Mouse (Mus musculus): ENCODE results near the gene H2-Q1. TPM values are rescaled to one million over a fixed set of nuclear protein-coding genes. Genes with fewer than 3 reads are reported as not detected.
"Not testable (repeated sequence)": the region's sequence is repeated elsewhere in the genome, so short reads cannot be mapped to it uniquely, and the experiment has no call there.

H2-Q1 gene
- total RNA-seq, 4 experiments from 2014 or later, result 0.85 to 2.5 (median 1.2) TPM

GRCm38 (mm10) chr17:35342071-35342671 lies 22.0 kb downstream of the H2-Q1 start, which contains the start of gene H2-Q2:
Gene H2-Q2, plus strand, starts transcription at chr17:35342242.
- no peak for DNase-seq (ENCODE audit: low spot score in 2 of 2)

DNA sequence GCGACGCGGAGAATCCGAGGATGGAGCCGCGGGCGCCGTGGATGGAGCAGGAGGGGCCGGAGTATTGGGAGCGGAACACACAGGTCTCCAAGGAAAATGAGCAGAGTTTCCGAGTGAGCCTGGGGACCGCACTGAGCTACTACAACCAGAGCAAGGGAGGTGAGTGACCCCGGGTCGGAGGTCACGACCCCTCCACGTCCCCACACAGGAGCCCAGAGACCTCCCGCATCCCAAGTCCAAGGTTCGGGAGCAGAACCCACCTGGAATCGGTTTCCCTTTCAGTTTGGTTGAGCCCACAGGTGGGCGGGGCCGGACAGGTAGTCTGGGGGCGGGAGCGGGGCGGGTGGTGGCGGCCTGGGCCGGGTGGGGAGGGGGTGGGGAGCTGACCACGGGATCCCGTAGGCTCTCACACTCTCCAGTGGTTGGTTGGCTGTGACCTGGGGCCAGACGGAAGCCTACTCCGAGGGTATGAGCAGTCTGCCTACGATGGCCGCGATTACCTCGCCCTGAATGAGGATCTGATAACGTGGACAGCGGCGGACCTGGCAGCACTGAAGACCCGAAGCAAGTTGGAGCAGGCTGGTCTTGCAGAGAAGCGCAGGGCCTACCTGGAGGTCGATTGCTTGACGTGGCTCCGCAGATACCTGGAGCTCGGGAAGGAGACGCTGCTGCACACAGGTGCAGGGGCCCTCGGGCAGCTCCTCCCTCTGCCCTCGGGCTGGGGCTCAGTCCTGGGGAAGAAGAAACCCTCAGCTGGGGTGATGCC lies 22.7 kb downstream of the H2-Q1 start:
- DNase-seq (ENCODE audit: low spot score in 2 of 2), result no peak

DNA sequence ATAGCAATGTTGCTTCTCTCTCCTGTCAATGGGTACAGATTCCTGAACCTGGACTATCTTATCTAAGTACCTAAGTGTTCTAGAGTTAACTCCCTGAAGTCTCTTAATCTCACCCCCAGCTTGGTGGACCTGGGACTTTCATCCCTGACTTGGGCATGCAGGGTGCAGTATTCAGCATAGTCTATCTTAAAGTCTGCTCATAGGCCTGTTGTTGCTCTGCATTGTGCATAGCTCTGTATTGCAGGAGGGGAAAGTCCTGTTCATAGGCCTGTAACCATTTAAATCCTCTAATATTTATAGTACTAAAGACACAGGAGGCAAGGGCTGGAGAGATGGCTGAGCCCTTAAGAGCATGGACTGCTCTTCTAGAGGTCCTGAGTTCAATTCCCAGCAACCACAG lies 27.5 kb downstream of the H2-Q1 start:
- not testable (repeated sequence) for DNase-seq (ENCODE audit: low spot score in 2 of 2)

DNA sequence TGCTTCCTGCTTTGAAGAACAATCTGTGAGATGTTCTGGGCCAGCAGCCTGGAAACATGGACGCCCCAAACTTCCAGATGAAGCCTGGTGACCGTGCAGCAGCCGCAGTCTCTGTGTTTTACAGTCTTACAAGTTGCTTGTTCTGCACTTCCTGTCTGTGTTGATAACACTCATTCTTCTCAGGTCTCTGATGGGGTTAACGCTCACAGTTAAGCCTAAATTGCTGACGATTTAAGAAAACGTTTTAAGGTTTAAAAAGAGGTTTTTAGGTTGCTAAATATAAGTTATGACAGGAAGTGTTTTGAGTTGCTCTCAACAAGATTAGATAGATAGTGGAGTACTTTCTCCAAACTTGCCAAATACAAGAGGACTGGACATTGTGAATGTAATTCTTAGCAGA lies 33.1 kb downstream of the H2-Q1 start:
- not testable (repeated sequence) for DNase-seq (ENCODE audit: low spot score in 2 of 2)

DNA sequence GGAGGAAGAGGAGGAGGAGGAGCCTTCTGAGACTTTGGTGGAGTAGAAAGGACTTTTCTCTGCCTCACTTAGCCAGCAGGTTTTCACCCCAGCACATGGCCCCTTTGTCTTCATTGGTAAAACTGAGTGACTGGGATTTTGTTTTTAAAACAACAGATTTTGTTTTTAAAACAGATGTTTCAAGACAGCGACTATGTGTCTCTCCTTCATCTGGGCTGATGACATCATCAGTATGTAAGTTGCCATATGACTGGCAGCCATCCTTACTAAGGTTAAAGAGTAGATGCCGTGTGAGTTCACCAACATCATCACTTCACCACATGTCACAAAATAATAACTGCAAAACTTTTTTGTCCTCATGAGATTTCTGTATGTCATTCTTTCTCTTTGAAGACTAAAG lies 33.9 kb downstream of the H2-Q1 start:
- no peak for DNase-seq (ENCODE audit: low spot score in 2 of 2)

- DNase-seq (ENCODE audit: low spot score in 2 of 2), result no peak
Observed at GRCm38 (mm10) chr17:35357086-35357485, 36.9 kb downstream of the H2-Q1 start.

DNA sequence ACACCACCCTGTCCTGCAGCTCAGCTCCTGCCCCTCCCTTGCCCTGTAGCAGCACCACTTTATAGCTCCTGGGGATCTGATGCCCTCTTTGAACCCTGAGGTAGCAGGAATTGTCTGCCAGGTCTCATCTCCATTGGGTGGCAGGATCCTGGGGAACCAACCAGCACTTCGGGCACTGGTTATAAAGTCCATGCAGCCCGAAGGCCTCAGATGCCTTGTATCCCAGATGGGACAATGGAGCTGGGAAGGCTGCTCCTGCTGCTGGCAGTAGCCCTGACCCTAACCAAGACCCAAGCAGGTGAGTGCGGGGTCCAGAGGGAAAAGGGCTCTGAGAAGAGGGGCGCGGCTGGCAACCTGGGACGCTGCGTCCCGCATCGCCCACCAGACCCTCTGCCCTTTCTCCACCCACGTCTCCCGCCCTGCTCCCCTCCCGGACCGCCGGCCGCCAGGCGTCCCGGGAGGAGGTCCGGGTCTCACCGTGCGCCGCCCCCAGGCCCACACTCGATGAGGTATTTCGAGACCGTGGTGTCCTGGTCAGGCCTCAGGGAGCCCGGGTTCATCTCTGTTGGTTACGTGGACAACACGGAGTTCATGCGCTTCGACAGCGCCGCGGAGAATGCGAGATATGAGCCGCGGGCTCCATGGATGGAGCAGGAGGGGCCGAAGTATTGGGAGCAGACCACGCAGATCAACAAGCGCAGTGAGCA lies 38.7 kb downstream of the H2-Q1 start:
- DNase-seq (ENCODE audit: low spot score in 2 of 2), result no peak

DNA sequence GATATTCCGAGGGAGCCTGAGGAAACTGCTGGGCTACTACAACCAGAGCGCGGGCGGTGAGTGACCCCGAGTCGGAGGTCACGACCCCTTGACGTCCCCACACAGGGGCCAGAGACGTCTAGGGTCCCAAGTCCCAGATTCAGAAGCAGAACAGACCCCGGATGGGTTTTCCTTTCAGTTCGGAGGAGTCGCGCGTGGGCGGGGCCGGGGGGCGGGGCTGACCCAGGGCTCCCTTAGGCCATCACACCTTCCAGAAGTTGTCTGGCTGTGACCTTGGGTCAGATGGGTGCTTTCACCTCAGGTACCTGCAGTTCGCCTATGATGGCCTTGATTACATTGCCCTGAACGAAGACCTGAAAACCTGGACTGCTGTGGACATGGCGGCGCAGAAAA lies 39.3 kb downstream of the H2-Q1 start:
- no peak for DNase-seq (ENCODE audit: low spot score in 2 of 2)

Other genes starting within 250 kb of the H2-Q1 start
- 1 to 10 TPM; 4.6 to 7.1 (median 5.6) TPM for gene Ly6g6e, start 243.5 kb upstream of the H2-Q1 start, total RNA-seq (2022)
- 1 to 10 TPM; 1.4 to 2.9 (median 2.2) TPM for gene Ly6g6d, start 242.3 kb upstream of the H2-Q1 start, total RNA-seq (2022)
- gene Ly6g6f, start 234.8 kb upstream of the H2-Q1 start, total RNA-seq (2022), result 1 to 10 TPM in 1 of 4 experiments, under 1 TPM in 2, not detected in 1; 0.41 to 1.0 (median 0.89) TPM
- gene Abhd16a, start 231.1 kb upstream of the H2-Q1 start, total RNA-seq (2022), result 100 to 1,000 TPM in 3 of 4 experiments, 10 to 100 TPM in 1; 96.2 to 115 (median 106) TPM
- not detected for gene Ly6g5c, start 212.1 kb upstream of the H2-Q1 start, total RNA-seq (2022)
- under 1 TPM; 0.27 to 0.83 (median 0.63) TPM for gene Ly6g5b, start 205.0 kb upstream of the H2-Q1 start, total RNA-seq (2022)
- gene Gpank1, start 198.9 kb upstream of the H2-Q1 start, total RNA-seq (2022), result 10 to 100 TPM; 17.6 to 19.2 (median 18.0) TPM
- 100 to 1,000 TPM; 176 to 194 (median 189) TPM for gene Csnk2b, start 198.4 kb upstream of the H2-Q1 start, total RNA-seq (2022)
- gene D17H6S53E, start 194.0 kb upstream of the H2-Q1 start, total RNA-seq (2022), result 10 to 100 TPM; 27.6 to 31.6 (median 30.9) TPM
- gene Apom, start 188.4 kb upstream of the H2-Q1 start, total RNA-seq (2022), result not detected
- gene Bag6, start 185.2 kb upstream of the H2-Q1 start, total RNA-seq (2022), result 100 to 1,000 TPM; 291 to 311 (median 298) TPM
- gene Prrc2a, start 155.5 kb upstream of the H2-Q1 start, total RNA-seq (2022), result 100 to 1,000 TPM; 302 to 328 (median 308) TPM
- 10 to 100 TPM in 2 of 4 experiments, 1 to 10 TPM in 2; 6.3 to 45.4 (median 25.7) TPM for gene Aif1, start 144.3 kb upstream of the H2-Q1 start, total RNA-seq (2022)
- 10 to 100 TPM in 1 of 4 experiments, 1 to 10 TPM in 3; 5.0 to 13.2 (median 7.1) TPM for gene Lst1, start 132.0 kb upstream of the H2-Q1 start, total RNA-seq (2022)
- 1 to 10 TPM in 1 of 4 experiments, under 1 TPM in 3; 0.53 to 1.4 (median 0.71) TPM for gene Ltb, start 126.0 kb upstream of the H2-Q1 start, total RNA-seq (2022)
- under 1 TPM in 1 of 4 experiments, not detected in 3; 0.29 TPM for gene Tnf, start 118.4 kb upstream of the H2-Q1 start, total RNA-seq (2022)
- under 1 TPM; 0.32 to 0.89 (median 0.67) TPM for gene Lta, start 115.1 kb upstream of the H2-Q1 start, total RNA-seq (2022)
- not detected for gene Gm16181, start 99.6 kb upstream of the H2-Q1 start, total RNA-seq (2022)
- gene Atp6v1g2, start 86.7 kb upstream of the H2-Q1 start, total RNA-seq (2022), result 100 to 1,000 TPM; 592 to 630 (median 612) TPM
- 10 to 100 TPM; 12.9 to 16.4 (median 14.9) TPM for gene Nfkbil1, start 84.6 kb upstream of the H2-Q1 start, total RNA-seq (2022)
- 100 to 1,000 TPM; 216 to 231 (median 222) TPM for gene Ddx39b, start 78.7 kb upstream of the H2-Q1 start, total RNA-seq (2022)
- gene H2-D1, start 57.7 kb upstream of the H2-Q1 start, total RNA-seq (2022), result 100 to 1,000 TPM in 2 of 4 experiments, 10 to 100 TPM in 2; 23.2 to 135 (median 64.4) TPM
- gene H2-Q2, start 21.8 kb downstream of the H2-Q1 start, total RNA-seq (2022), result 1 to 10 TPM in 1 of 4 experiments, under 1 TPM in 2, not detected in 1; 0.64 to 2.6 (median 0.81) TPM
- gene H2-Q4, start 59.2 kb downstream of the H2-Q1 start, total RNA-seq (2022), result 10 to 100 TPM in 2 of 4 experiments, 1 to 10 TPM in 2; 2.5 to 10.6 (median 6.7) TPM
- gene H2-Q6, start 104.4 kb downstream of the H2-Q1 start, total RNA-seq (2022), result 1 to 10 TPM in 2 of 4 experiments, under 1 TPM in 2; 0.47 to 2.4 (median 1.3) TPM
- gene H2-Q7, start 118.8 kb downstream of the H2-Q1 start, total RNA-seq (2022), result 1 to 10 TPM in 2 of 4 experiments, under 1 TPM in 2; 0.41 to 3.2 (median 1.5) TPM
- gene H2-Q10, start 149.7 kb downstream of the H2-Q1 start, total RNA-seq (2022), result under 1 TPM in 3 of 4 experiments, not detected in 1; 0.12 to 0.64 (median 0.56) TPM
- gene Pou5f1, start 185.6 kb downstream of the H2-Q1 start, total RNA-seq (2022), result under 1 TPM in 2 of 4 experiments, not detected in 2; 0.45 to 0.69 TPM
- gene Tcf19, start 196.4 kb downstream of the H2-Q1 start, total RNA-seq (2022), result 1 to 10 TPM; 4.5 to 6.2 (median 5.2) TPM
- 10 to 100 TPM; 12.2 to 13.5 (median 12.9) TPM for gene Cchcr1, start 196.7 kb downstream of the H2-Q1 start, total RNA-seq (2022)
- gene Psors1c2, start 212.8 kb downstream of the H2-Q1 start, total RNA-seq (2022), result 1 to 10 TPM in 2 of 4 experiments, under 1 TPM in 1, not detected in 1; 0.96 to 2.2 (median 2.1) TPM
- under 1 TPM; 0.12 to 0.64 (median 0.37) TPM for gene Cdsn, start 231.7 kb downstream of the H2-Q1 start, total RNA-seq (2022)
- gene 2300002M23Rik, start 247.0 kb downstream of the H2-Q1 start, total RNA-seq (2022), result not detected